Mouse (Mus musculus) liver, postnatal 0 days (tissue): Measurements from ENCODE around the gene Cntnap5a.

Experiments
- CTCF ChIP-seq: sonication (generic); IDR thresholded peaks from 2 replicates; pipeline ENCODE4 v1.5.1; 2016; ENCODE audit warnings: antibody characterized with exemption, low read depth
- EP300 ChIP-seq: IDR thresholded peaks from 2 replicates; pipeline ENCODE4 v1.6.1; 2016; ENCODE audit warnings: antibody characterized with exemption, low read depth, mild to moderate bottlenecking

GRCm38 (mm10) chr1:116311512-116311911 is 627.0 kb downstream of the Cntnap5a start:
- no peak for TF ChIP-seq CTCF
- TF ChIP-seq EP300: no peak
